Mouse (Mus musculus): ENCODE data around the gene D430042O09Rik.

- no peak for TF ChIP-seq CTCF (IDR thresholded peaks at IDR 0.05; ENCODE audit: low read depth, low read length)
- no peak for TF ChIP-seq POLR2A (IDR thresholded peaks at IDR 0.05; ENCODE audit: extremely low read depth, insufficient read depth, low read length)
These were observed 157.5 kb downstream of the D430042O09Rik start for GRCm38 (mm10) chr7:125865234-125865633.

Measured in liver, adult 2 months (tissue).